Mouse (Mus musculus): Measurements from ENCODE around the gene Cacnb2. TPM values are rescaled to one million over a fixed set of nuclear protein-coding genes. Genes with fewer than 3 reads are reported as not detected.

Cacnb2 gene
- polyA plus RNA-seq, 1 experiment from 2014 or later, result 0.11 TPM

- no peak for TF ChIP-seq CTCF (IDR thresholded peaks at IDR 0.05; ENCODE audit: low read depth)
- no peak for TF ChIP-seq EP300 (IDR thresholded peaks at IDR 0.05; ENCODE audit: low read depth)
- DNase-seq (no peak), ATAC-seq (no peak)
- H3K4me3 ChIP-seq (ENCODE audit: low read depth, low read length), result no peak overlapping the region
- no peak overlapping the region for H3K4me2 ChIP-seq (ENCODE audit: low read depth, low read length)
- H3K4me1 ChIP-seq (ENCODE audit: insufficient read depth), result no peaks in the 10 kb centered on the region
- no peak overlapping the region for H3K9ac ChIP-seq (replicated peaks)
- H3K27me3 ChIP-seq (ENCODE audit: insufficient read depth, low read length), result no peaks in the 10 kb centered on the region
- no peak overlapping the region for H3K27ac ChIP-seq (ENCODE audit: low read depth)
- H3K36me3 ChIP-seq (replicated peaks; ENCODE audit: insufficient read depth, low read length), result no peaks in the 10 kb centered on the region
- WGBS (ENCODE audit: insufficient replicate concordance), result 82% methylated on average over 15 of the region's 15 CpGs
- no peaks in the 10 kb centered on the region for H3K9me3 ChIP-seq (ENCODE audit: low read length)
Measured at GRCm38 (mm10) chr2:14739510-14739909, 136.6 kb downstream of the Cacnb2 start.

GRCm38 (mm10) chr2:14740359-14740758 lies 137.5 kb downstream of the Cacnb2 start:
- no peak overlapping the region for H3K9ac ChIP-seq (replicated peaks)
- DNase-seq (no peak), ATAC-seq (no peak)
- H3K27me3 ChIP-seq (ENCODE audit: insufficient read depth, low read length), result no peaks in the 10 kb centered on the region
- TF ChIP-seq CTCF (IDR thresholded peaks at IDR 0.05; ENCODE audit: low read depth), result no peak
- no peak for TF ChIP-seq EP300 (IDR thresholded peaks at IDR 0.05; ENCODE audit: low read depth)
- H3K4me3 ChIP-seq (ENCODE audit: low read depth, low read length), result no peak overlapping the region
- 88% methylated on average over 7 of the region's 7 CpGs for WGBS (ENCODE audit: insufficient replicate concordance)
- no peaks in the 10 kb centered on the region for H3K36me3 ChIP-seq (replicated peaks; ENCODE audit: insufficient read depth, low read length)
- no peak overlapping the region for H3K4me2 ChIP-seq (ENCODE audit: low read depth, low read length)
- no peaks in the 10 kb centered on the region for H3K9me3 ChIP-seq (ENCODE audit: low read length)
- H3K4me1 ChIP-seq (ENCODE audit: insufficient read depth), result no peaks in the 10 kb centered on the region
- H3K27ac ChIP-seq (ENCODE audit: low read depth), result no peak overlapping the region

GRCm38 (mm10) chr2:14744761-14745160 lies 141.9 kb downstream of the Cacnb2 start:
- DNase-seq, result no peak
- 79% methylated on average over 1 of the region's 1 CpGs for WGBS (ENCODE audit: insufficient replicate concordance)
- no peak for TF ChIP-seq EP300 (IDR thresholded peaks at IDR 0.05; ENCODE audit: low read depth)
- TF ChIP-seq CTCF (IDR thresholded peaks at IDR 0.05; ENCODE audit: low read depth), result no peak

GRCm38 (mm10) chr2:14762846-14763245 lies 160.0 kb downstream of the Cacnb2 start:
- TF ChIP-seq EP300 (IDR thresholded peaks at IDR 0.05; ENCODE audit: low read depth), result no peak
- TF ChIP-seq CTCF (IDR thresholded peaks at IDR 0.05; ENCODE audit: low read depth), result no peak
- Histone ChIP-seq H3K9me3 (ENCODE audit: low read length) (no peaks in the 10 kb centered on the region), H3K4me2 (ENCODE audit: low read depth, low read length) (no peak overlapping the region), H3K36me3 (replicated peaks; ENCODE audit: insufficient read depth, low read length) (no peaks in the 10 kb centered on the region), H3K27ac (ENCODE audit: low read depth) (no peak overlapping the region), H3K4me3 (ENCODE audit: low read depth, low read length) (no peak overlapping the region), H3K9ac (replicated peaks) (no peak overlapping the region), H3K27me3 (ENCODE audit: insufficient read depth, low read length) (no peaks in the 10 kb centered on the region), H3K4me1 (ENCODE audit: insufficient read depth) (no peaks in the 10 kb centered on the region)
- 68% methylated on average over 4 of the region's 4 CpGs for WGBS (ENCODE audit: insufficient replicate concordance)
- DNase-seq (no peak), ATAC-seq (no peak)

More at GRCm38 (mm10) chr2:14744761-14745160, 141.9 kb downstream of the Cacnb2 start:
- H3K9ac ChIP-seq (replicated peaks), result no peak overlapping the region
- no peaks in the 10 kb centered on the region for H3K27me3 ChIP-seq (ENCODE audit: insufficient read depth, low read length)
- ATAC-seq, result no peak
- no peaks in the 10 kb centered on the region for H3K4me1 ChIP-seq (ENCODE audit: insufficient read depth)
- H3K36me3 ChIP-seq (replicated peaks; ENCODE audit: insufficient read depth, low read length), result no peaks in the 10 kb centered on the region
- H3K9me3 ChIP-seq (ENCODE audit: low read length), result no peaks in the 10 kb centered on the region
- no peak overlapping the region for H3K4me3 ChIP-seq (ENCODE audit: low read depth, low read length)
- no peak overlapping the region for H3K4me2 ChIP-seq (ENCODE audit: low read depth, low read length)
- no peak overlapping the region for H3K27ac ChIP-seq (ENCODE audit: low read depth)

- H3K27ac ChIP-seq (ENCODE audit: low read depth), result no peak overlapping the region
- no peaks in the 10 kb centered on the region for H3K36me3 ChIP-seq (replicated peaks; ENCODE audit: insufficient read depth, low read length)
- H3K4me2 ChIP-seq (ENCODE audit: low read depth, low read length), result no peak overlapping the region
- 78% methylated on average over 6 of the region's 6 CpGs for WGBS (ENCODE audit: insufficient replicate concordance)
- DNase-seq (no peak), ATAC-seq (no peak)
- no peak overlapping the region for H3K4me3 ChIP-seq (ENCODE audit: low read depth, low read length)
- H3K27me3 ChIP-seq (ENCODE audit: insufficient read depth, low read length), result no peaks in the 10 kb centered on the region
- TF ChIP-seq EP300 (IDR thresholded peaks at IDR 0.05; ENCODE audit: low read depth) (no peak), CTCF (IDR thresholded peaks at IDR 0.05; ENCODE audit: low read depth) (no peak)
- no peaks in the 10 kb centered on the region for H3K9me3 ChIP-seq (ENCODE audit: low read length)
- H3K9ac ChIP-seq (replicated peaks), result no peak overlapping the region
- H3K4me1 ChIP-seq (ENCODE audit: insufficient read depth), result no peaks in the 10 kb centered on the region
Measured at GRCm38 (mm10) chr2:14763931-14764330, 161.0 kb downstream of the Cacnb2 start.

GRCm38 (mm10) chr2:14769448-14769847 lies 166.6 kb downstream of the Cacnb2 start:
- Histone ChIP-seq H3K9ac (replicated peaks) (no peak overlapping the region), H3K36me3 (replicated peaks; ENCODE audit: insufficient read depth, low read length) (no peaks in the 10 kb centered on the region), H3K4me3 (ENCODE audit: low read depth, low read length) (no peak overlapping the region), H3K4me1 (ENCODE audit: insufficient read depth) (no peaks in the 10 kb centered on the region), H3K27ac (ENCODE audit: low read depth) (no peak overlapping the region), H3K4me2 (ENCODE audit: low read depth, low read length) (no peak overlapping the region), H3K9me3 (ENCODE audit: low read length) (no peaks in the 10 kb centered on the region), H3K27me3 (ENCODE audit: insufficient read depth, low read length) (no peaks in the 10 kb centered on the region)
- ATAC-seq, result no peak
- WGBS (ENCODE audit: insufficient replicate concordance), result 78% methylated on average over 1 of the region's 1 CpGs
- no peak for DNase-seq
- TF ChIP-seq CTCF (IDR thresholded peaks at IDR 0.05; ENCODE audit: low read depth) (no peak), EP300 (IDR thresholded peaks at IDR 0.05; ENCODE audit: low read depth) (no peak)

GRCm38 (mm10) chr2:14770635-14771034 lies 167.7 kb downstream of the Cacnb2 start:
- H3K27ac ChIP-seq (ENCODE audit: low read depth), result no peak overlapping the region
- no peaks in the 10 kb centered on the region for H3K9me3 ChIP-seq (ENCODE audit: low read length)
- no peaks in the 10 kb centered on the region for H3K27me3 ChIP-seq (ENCODE audit: insufficient read depth, low read length)
- no peaks in the 10 kb centered on the region for H3K36me3 ChIP-seq (replicated peaks; ENCODE audit: insufficient read depth, low read length)
- ATAC-seq (no peak), DNase-seq (no peak)
- H3K4me3 ChIP-seq (ENCODE audit: low read depth, low read length), result no peak overlapping the region
- WGBS (ENCODE audit: insufficient replicate concordance), result 56% methylated on average over 4 of the region's 4 CpGs
- H3K9ac ChIP-seq (replicated peaks), result no peak overlapping the region
- H3K4me1 ChIP-seq (ENCODE audit: insufficient read depth), result no peaks in the 10 kb centered on the region
- no peak overlapping the region for H3K4me2 ChIP-seq (ENCODE audit: low read depth, low read length)
- TF ChIP-seq EP300 (IDR thresholded peaks at IDR 0.05; ENCODE audit: low read depth) (no peak), CTCF (IDR thresholded peaks at IDR 0.05; ENCODE audit: low read depth) (no peak)

Measured in liver, postnatal 0 days (tissue).